Mouse (Mus musculus) olfactory bulb, adult 2 months (tissue): Measurements from ENCODE around the gene Pltp. TPM values are rescaled to one million over a fixed set of nuclear protein-coding genes. Genes with fewer than 3 reads are reported as not detected.

Source experiments
- H3K27ac ChIP-seq: fragments of 200-500 bp; 2 replicates; pipeline ENCODE4 v1.5.1; 2012; ENCODE audit warnings: low read depth, low read length; ENCODE audit not compliant: insufficient read depth
- H3K4me1 ChIP-seq: fragments of 200-500 bp; 2 replicates; pipeline ENCODE4 v1.6.1; 2012; ENCODE audit warnings: low read length; ENCODE audit not compliant: control insufficient read depth, insufficient read depth
- H3K4me3 ChIP-seq: fragments of 200-500 bp; 2 replicates; pipeline ENCODE4 v1.5.1; 2012; ENCODE audit warnings: mild to moderate bottlenecking, low read depth, low read length, moderate library complexity; ENCODE audit not compliant: insufficient read depth
- CTCF ChIP-seq: fragments of 200-500 bp; IDR thresholded peaks from 2 replicates; pipeline ENCODE4 v1.5.1; 2012; ENCODE audit warnings: low read depth, mild to moderate bottlenecking, low read length, moderate library complexity; ENCODE audit not compliant: insufficient read depth
- POLR2A ChIP-seq: fragments of 200-500 bp; IDR thresholded peaks from 2 replicates; pipeline ENCODE4 v1.6.1; 2012; ENCODE audit warnings: mild to moderate bottlenecking, low read depth, low read length, moderate library complexity; ENCODE audit not compliant: insufficient read depth
- WGBS: fragments of 180-500 bp; shearing (Covaris S2); methylation state at CpG from one replicate; pipeline ENCODE4 v1.1.7; 2018; 5-methylcytosine and 5-hydroxymethylcytosine counted together
- polyA plus RNA-seq: library from polyadenylated mRNA; stranded (reverse); fragments of >200 nt; gene quantifications from 2 replicates; pipeline ENCODE4 v1.2.4, GENCODE M21; 2012; ENCODE audit warnings: low replicate concordance; ENCODE audit not compliant: missing spikeins, insufficient read depth, insufficient read length

The Pltp gene
- polyA plus RNA-seq, 1 experiment = not detected

DNA sequence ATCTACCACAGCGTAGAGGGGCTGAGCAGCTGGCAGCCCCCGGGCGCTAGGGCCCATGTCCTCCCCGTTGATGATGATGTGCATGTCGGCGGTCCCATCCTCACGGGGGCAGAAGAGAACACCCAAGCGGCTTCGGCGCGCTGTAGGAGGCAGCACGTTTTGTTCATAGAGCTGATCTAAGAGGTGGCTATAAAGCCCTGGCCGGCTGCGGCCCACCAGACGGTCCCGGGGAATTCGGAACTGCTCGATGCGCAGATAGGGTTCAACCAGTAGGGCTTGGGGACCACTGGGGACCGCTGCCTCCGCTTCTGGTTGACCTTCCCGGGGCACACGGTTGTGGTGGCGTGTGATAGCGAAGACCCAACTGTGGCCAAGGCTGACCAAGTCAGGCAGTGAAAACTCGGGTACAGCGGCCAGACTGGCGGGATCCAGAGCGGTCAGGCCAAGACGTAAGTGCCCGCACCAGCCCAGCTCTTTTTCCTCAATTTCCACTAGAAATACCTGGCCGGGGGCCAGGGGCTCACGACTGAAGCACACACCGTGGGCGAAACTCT lies 24.7 kb downstream of the Pltp start, which contains the start of gene Ctsa:
Ctsa (plus strand) TSS at position 126 of the 554 bp plus-strand sequence.
- peaks cover 24% of the 10 kb centered on the region for H3K4me1 ChIP-seq
- TF ChIP-seq CTCF (no peak; the same call in 1 of the 2 replicates), POLR2A (no peak)
- H3K27ac ChIP-seq = peak within 1 kb of the TSS; percentile 83
- WGBS = under 1% methylated on average over 35 of the region's 35 CpGs
- peak within 1 kb of the TSS; percentile 74 for H3K4me3 ChIP-seq

DNA sequence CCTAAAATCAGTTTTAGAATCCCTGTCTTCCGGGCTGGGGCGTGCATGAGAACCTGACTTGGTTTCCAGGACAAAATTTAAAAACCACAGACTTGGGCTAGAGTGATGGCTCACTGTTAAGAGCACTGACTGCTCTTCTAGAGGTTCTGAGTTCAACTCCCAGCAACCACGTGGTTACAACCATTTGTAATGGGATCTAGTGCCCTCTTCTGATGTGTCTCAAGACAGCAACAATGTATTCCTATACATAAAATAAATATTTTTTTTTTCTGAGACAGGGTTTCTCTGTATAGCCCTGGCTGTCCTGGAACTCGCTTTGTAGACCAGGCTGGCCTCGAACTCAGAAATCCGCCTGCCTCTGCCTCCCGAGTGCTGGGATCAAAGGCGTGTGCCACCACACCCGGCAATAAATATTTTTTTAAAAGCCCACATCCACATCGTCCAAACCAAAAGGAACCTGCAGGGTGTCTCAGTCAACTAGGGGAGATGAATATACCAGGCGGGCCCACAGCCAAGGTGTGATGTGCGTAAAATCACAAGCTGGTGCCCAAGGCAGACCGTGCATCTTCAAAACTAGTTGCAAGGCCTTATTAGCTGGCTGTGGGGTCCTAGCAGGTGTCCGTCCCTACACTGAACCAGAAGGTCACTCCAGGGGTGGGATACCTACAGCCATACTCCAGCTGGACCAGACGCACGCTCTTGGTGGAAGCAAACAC lies 25.3 kb downstream of the Pltp start:
- no peak for TF ChIP-seq POLR2A
- Histone ChIP-seq H3K4me3 (peak overlapping the region; percentile 74), H3K27ac (no peak overlapping the region), H3K4me1 (peaks cover 30% of the 10 kb centered on the region)
- 53% methylated on average over 16 of the region's 16 CpGs for WGBS

DNA sequence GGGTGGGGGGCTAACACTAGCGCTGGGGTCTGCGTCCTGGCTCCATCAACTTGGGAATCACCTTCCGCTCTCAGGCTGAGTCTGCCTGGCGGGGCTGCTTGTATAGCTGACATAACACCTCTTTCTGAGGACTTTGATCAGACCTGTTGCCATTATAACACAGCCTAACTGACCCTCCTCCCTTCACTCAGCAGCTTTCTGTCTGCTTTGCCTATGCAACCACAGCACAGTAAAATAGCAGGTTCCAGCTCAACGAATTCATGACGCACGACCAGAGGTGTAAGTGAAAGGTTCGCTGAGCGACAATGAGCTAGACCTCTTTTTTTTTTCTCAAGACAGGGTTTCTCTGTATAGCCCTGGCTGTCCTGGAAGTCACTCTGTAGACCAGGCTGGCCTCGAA lies 26.5 kb downstream of the Pltp start:
- Histone ChIP-seq H3K4me3 (no peak overlapping the region), H3K4me1 (peaks cover 35% of the 10 kb centered on the region), H3K27ac (no peak overlapping the region)
- WGBS = 90% methylated on average over 10 of the region's 10 CpGs
- TF ChIP-seq CTCF (no peak), POLR2A (no peak)

DNA sequence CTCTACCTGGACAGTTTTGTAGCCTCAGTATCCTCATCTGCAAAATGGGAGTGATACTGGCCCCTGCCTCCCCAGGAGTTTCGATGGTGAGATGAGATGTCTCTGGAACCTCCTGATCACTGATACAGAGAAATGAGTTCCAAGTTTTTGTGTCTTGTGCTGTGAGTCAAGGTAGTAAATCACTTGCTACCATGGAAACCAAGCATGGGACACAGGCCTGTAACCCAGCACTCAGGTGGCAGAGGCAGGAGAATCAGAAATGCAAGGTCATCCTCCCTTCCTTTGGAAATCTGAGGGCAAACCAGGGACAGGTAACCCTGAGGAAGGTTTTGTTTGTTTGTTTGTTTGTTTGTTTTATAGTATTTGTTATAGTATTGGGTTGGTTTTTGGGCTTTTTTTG lies 28.4 kb downstream of the Pltp start:
- WGBS = 92% methylated on average over 1 of the region's 1 CpGs
- TF ChIP-seq CTCF (no peak), POLR2A (no peak)
- H3K4me3 ChIP-seq = no peak overlapping the region
- no peak overlapping the region for H3K27ac ChIP-seq
- H3K4me1 ChIP-seq = peaks cover 34% of the 10 kb centered on the region

DNA sequence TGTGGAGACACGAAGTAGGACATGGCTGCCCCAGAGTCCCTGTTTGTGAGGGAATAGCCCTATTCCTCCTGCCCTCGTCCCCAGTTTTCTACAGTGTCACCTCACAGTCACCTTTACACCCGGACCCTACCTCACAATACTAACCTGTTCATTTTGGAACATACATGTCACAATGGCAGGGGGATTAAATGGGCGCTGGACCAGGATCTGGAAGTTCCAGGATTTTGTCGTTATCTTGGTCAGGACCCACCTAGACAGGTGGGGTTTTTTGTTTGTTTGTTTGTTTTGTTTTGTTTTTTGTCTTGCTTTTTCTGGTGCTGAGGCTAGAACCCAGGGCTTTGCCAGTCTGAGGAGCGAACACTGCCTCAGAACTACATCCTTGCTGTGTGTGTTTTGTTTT lies 29.1 kb downstream of the Pltp start, which contains the start of gene Spata25:
Spata25 (minus strand) TSS at position 101 of the 400 bp plus-strand sequence.
- no peak for TF ChIP-seq CTCF
- no peak for TF ChIP-seq POLR2A
- WGBS = 83% methylated on average over 6 of the region's 6 CpGs

GRCm38 (mm10) chr2:164827146-164827850 lies 30.2 kb downstream of the Pltp start:
- Histone ChIP-seq H3K4me1 (peaks cover 25% of the 10 kb centered on the region), H3K27ac (no peak overlapping the region), H3K4me3 (no peak overlapping the region)
- TF ChIP-seq CTCF (no peak), POLR2A (no peak)
- WGBS = 85% methylated on average over 16 of the region's 16 CpGs

More for the DNA sequence above, 29.1 kb downstream of the Pltp start, which contains the start of gene Spata25:
- Histone ChIP-seq H3K4me1 (peaks cover 34% of the 10 kb centered on the region), H3K27ac (no peak within 1 kb of the TSS), H3K4me3 (no peak within 1 kb of the TSS)

DNA sequence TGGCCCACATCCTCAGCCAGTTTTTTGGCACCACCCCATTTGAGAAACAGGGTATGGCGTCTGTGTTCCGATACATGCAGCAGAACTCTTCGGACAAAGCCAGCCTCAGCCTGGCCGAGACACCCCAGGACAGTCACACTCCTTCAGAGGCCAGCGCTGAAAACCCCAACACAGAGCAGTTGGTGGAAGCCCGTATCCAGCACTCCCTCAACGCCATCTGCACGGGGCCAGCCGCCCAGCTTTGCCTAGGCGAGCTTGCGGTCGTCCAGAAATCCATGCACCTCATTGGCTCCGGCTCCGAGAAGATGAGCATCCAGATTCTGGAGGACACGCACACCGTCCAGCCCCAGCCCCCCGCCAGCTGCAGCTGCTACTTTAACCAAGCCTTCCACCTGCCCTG lies 32.0 kb downstream of the Pltp start:
- Histone ChIP-seq H3K4me1 (peaks cover 25% of the 10 kb centered on the region), H3K27ac (no peak overlapping the region), H3K4me3 (no peak overlapping the region)
- WGBS = 94% methylated on average over 17 of the region's 17 CpGs
- no peak for TF ChIP-seq POLR2A

DNA sequence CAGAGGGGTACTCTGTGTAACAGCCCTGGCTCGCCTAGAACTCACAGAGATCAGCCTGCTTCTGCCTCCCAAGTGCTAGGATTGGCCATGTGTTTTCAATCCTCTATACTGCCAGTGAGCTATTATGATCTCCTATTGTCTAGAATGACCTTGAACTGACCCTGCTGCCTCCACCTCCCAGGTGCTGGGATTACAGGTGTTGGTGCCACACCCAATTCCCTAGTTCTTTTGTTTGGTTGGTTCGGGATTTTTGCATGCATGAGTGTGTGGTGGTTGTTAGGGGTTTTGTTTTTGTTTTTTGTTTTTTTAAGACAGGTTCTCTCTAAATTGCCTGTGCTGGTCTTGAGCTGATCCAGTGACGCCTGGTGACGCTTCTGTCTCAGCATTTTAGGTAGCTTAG lies 33.5 kb downstream of the Pltp start:
- peaks cover 25% of the 10 kb centered on the region for H3K4me1 ChIP-seq
- 87% methylated on average over 4 of the region's 4 CpGs for WGBS
- no peak overlapping the region for H3K4me3 ChIP-seq
- H3K27ac ChIP-seq = no peak overlapping the region
- no peak for TF ChIP-seq CTCF
- TF ChIP-seq POLR2A = no peak

DNA sequence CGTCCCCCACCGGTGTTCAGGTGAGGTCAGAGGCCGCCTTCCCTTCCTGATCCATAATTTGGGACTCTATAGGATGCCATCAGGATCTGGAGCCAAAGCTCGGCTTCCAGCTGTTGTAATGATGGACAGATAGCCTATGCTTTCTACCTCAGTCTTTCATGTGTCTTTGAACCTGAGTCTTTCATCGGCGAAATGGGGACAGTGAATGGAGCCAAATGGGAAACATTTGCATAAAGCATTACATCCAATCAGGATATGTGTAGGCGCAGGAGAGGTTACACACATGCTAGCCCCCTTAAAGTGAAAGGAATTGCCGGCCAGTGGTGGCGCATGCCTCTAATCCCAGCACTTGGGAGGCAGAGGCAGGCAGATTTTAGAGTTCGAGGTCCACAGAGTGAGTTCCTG lies 34.3 kb downstream of the Pltp start:
- WGBS = under 1% methylated on average over 10 of the region's 10 CpGs
- peak overlapping the region; percentile 40 for H3K27ac ChIP-seq
- TF ChIP-seq CTCF (no peak), POLR2A (no peak)

GRCm38 (mm10) chr2:164822636-164823165 lies 34.8 kb downstream of the Pltp start, which contains the start of gene Zswim1:
Gene Zswim1 (plus strand): TSS chr2:164822686.
- peak within 1 kb of the TSS; percentile 40 for H3K27ac ChIP-seq
- peak within 1 kb of the TSS; percentile 55 for H3K4me3 ChIP-seq
- H3K4me1 ChIP-seq = peaks cover 25% of the 10 kb centered on the region
- under 1% methylated on average over 32 of the region's 32 CpGs for WGBS
- TF ChIP-seq CTCF = no peak
- peak; percentile 66; the same call in 1 of the 2 replicates for TF ChIP-seq POLR2A

More for the DNA sequence above, 34.3 kb downstream of the Pltp start:
- Histone ChIP-seq H3K4me3 (peak overlapping the region; percentile 55), H3K4me1 (peaks cover 25% of the 10 kb centered on the region)
